Mouse (Mus musculus) lung, adult 2 months (tissue): ENCODE data around the gene Agtr1a.

Source experiments
- CTCF ChIP-seq: fragments of 200-500 bp; IDR thresholded peaks from 2 replicates; pipeline ENCODE4 v1.5.1; 2011; ENCODE audit warnings: mild to moderate bottlenecking, low read length, control low read depth; ENCODE audit not compliant: insufficient read depth
- POLR2A ChIP-seq: fragments of 200-500 bp; IDR thresholded peaks from 2 replicates; pipeline ENCODE4 v1.6.1; 2011; ENCODE audit warnings: low read depth, mild to moderate bottlenecking, control low read depth, low read length, borderline replicate concordance; ENCODE audit errors: extremely low read depth

DNA sequence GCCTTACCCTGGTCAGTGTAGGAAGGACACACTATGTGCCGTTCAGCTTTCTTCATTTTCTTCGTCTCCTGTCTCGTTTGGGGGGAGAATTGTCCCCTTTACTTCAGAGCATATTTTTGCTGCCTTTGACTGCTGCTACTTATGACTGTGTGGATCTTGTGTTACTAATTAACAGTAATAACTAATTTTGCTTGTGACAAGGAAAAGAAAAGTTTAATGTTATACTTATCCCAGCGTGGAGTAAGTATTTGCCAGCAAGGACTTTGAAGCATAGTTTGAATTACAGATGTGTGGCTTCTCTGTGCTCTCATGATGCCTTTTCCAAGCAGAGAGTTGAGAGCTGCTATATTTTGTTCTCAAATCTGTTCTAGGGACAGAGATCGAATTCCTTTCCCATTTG lies 2.3 kb downstream of the Agtr1a start:
- TF ChIP-seq CTCF: no peak
- TF ChIP-seq POLR2A: no peak
